Mouse (Mus musculus) stomach, postnatal 0 days (tissue): ENCODE data around the gene A630076J17Rik.

Experiments
- CTCF ChIP-seq: IDR thresholded peaks from 2 replicates; pipeline ENCODE4 v1.5.1; 2016; ENCODE audit warnings: antibody characterized with exemption, low read depth, mild to moderate bottlenecking, moderate library complexity
- EP300 ChIP-seq: optimal IDR thresholded peaks from 2 replicates; pipeline ENCODE3; 2016; ENCODE audit warnings: antibody characterized with exemption

DNA sequence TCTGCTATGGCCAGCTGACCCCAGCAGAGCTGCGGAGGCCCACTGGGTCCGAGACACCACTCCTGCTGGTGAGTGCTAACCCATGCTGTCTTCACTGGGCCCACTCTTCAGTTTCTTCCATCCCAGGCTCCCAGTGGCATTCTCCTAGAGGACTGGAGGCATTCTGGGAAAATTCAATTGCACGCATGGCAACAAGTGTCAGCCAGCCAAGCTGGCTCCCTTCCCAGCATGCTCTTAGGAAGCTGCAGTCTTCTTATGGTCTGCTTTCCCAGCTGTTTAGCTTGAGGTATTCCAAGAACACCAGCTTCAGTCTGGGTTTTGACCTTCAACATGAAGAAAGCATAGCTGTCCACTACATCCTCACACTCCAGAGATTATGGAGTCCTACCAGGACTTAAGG lies 47.2 kb upstream of the A630076J17Rik start:
- no peak for TF ChIP-seq CTCF
- no peak for TF ChIP-seq EP300
